Mouse (Mus musculus): ENCODE measurements at regions not wholly inside any gene's neighbourhood (a gene's known extent, or its start where the extent isn't known, plus 50 kb on each side); places are given as distances from the start of the nearest gene placed in this dataset.
"Not testable (repeated sequence)": the region's sequence is repeated elsewhere in the genome, so short reads cannot be mapped to it uniquely, and the experiment has no call there.

DNA sequence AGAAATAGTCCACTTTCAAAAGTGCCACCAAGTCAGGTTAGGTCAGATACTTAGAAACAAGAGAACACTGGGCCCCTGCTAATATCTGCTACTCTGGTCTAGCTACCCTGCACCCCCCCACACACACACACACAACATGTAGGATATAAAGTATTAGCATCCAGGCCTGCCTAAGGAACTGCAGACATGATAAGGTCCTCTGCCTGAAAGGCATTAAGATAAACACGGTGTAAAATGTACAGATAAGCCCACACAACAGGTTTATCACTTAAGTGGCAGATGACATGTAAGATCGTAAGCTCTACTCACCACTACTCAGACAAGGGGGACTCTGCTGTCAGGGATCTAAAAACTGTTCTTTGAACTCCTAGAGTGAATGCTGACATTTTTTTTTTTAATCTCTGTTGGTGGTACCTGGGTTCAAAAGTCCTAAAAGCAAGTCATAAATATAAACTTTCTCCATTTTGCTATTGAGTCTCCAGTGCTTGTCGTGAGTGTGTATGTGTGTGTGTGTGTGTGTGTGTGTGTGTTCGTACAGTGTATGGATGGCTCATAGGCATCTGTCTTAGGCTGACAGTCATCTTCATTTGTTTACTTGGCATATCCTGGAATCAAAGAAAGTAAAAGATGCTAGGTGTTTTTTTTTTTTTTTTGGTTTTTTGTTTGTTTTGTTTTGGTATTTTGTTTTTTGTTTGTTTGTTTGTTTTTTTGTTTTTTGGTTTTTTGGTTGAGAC lies 52.2 kb downstream of the Gm9817 start:
- DNase-seq: no peak

DNA sequence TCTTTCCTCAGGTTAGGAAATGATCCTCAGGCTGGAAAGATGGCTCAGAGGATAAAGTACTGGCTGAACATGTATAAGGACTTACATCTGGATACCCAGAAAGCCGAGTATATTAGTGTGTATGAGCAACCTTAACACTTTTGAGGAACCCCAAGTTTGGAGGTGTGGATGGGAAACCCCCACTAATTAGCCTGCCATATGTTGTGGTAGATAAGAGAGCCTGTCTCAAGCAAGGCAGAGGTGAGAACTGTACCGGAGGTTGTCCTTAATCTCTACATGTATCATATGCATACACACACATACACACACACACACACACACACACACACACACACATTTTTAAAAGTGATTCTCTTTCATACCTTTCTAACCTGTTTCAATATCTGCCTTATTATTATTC lies 62.1 kb downstream of the Gm9817 start:
- DNase-seq: no peak

DNA sequence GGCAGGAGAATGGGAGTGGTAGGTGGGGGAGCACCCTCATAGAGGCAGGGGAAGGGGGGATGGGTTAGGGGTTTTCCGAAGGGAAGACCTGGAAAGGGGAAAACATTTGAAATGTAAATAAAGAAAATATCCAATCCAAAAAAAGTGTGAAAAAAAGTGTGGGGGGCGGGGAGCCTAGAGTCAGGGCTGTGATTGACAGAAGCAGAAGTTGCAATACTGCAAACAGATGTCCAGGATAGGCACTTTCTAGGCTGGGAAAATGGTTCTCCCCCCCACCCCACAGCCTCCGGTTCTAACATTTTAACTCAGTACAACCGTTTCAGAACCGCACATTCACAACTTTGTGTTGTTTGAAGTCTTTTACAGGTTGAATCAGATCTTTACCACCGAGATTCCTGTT lies 66.6 kb downstream of the Gm9817 start:
- DNase-seq: no peak

DNA sequence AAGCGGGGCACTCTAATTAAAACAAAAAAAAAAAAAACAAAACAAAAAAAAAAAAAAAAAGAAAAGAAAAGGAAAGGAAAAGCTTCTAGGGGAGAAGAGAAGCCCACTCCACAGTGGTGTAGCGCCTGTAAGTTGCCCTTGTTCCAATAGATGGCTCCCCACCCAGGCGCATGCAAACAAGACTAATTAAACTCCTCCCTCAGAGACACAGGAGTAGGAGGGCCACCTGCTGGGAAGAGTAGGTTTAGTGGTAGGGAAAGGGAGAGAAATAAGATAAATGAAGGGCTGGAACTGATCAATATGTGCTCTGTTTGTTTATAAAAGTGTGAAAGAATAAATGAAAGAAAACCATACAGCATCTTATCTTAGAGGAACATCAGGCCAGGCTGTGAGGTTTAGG lies 77.7 kb downstream of the Gm9817 start:
- DNase-seq: no peak

GRCm38 (mm10) chr13:45156982-45157381 lies 78.5 kb downstream of the Gm9817 start:
- DNase-seq: no peak

GRCm38 (mm10) chr13:45160281-45160680 lies 81.8 kb downstream of the Gm9817 start:
- no peak for DNase-seq

DNA sequence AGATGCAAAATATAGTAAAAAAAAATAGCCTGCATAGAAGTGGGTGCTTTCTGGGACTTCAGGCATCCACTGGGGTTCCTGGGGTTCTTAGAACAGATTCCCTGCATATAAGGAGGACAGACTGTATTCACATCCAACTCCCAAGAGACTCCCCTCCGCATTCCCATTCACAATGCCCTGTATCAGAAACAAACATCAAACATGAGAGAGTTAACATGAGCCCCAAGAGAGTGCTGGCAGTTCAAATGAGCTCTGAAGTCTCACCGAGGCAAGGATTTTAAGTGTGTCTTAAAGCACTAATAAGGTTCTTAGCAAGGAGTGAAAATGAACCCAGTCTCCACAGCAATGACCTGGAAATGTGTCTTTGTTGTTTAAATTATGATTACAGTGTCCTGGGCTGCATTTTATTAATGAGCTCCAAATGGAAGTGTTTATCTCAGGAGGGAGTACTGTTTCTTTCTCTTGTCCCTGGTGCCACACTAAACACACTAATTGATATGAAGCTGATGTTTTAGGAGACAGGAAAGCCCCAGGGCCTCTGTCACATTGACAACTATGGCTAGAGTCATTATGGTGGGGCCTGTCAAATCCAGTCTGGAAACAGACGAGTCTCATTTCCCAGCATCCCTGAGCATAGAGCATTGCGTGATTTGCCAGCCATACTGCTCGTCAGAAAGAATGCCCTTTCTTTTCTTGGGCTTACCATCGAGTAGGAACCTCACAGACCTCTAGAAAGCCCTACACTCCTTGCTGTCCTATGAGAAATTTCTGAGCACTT lies 85.7 kb downstream of the Gm9817 start:
- DNase-seq: no peak

- peak; percentile 20 for DNase-seq
Measured at GRCm38 (mm10) chr13:45165159-45165558, 86.7 kb downstream of the Gm9817 start.

GRCm38 (mm10) chr13:45169716-45170115 lies 91.2 kb downstream of the Gm9817 start:
- no peak for DNase-seq

DNA sequence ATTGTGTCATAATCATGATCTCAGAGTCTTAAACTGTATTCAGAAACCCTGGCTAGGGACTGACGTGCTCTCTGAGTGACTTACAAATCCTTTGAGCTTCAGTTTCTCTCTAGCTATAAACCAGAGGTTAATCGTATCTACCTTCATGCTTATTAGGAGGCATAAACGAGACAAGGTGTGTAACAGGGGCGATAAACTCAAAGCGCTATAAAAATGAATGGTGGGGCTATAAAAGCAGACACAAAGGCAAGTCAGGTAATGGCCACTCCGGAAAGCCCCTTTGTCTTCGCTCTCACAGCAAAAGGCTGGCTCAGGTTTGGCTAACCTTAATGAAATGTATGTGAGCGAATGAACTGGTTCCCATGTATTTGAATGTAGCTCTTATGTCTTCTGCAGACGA lies 94.6 kb downstream of the Gm9817 start:
- DNase-seq: no peak

DNA sequence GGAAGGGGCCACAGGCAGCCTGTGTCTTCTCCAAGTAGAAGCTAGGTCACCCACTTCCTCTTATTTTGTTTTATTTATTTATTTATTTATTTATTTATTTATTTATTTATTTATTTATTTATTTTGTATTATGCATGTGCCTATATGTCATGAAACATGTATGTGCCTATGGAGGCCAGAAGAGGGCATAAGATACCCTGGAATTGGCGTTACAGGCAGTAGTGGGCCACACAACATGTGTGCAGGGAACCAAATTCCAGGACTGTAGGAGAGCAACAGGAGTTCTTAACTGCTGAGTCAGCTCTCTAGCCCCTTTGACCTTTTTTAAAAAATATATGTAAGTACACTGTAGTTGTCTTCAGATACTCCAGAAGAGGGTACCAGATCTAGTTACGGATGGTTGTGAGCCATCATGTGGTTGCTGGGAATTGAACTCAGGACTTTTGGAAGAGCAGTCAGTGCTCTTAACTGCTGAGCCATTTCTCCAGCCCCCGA lies 97.3 kb downstream of the Gm9817 start:
- not testable (repeated sequence) for DNase-seq

DNA sequence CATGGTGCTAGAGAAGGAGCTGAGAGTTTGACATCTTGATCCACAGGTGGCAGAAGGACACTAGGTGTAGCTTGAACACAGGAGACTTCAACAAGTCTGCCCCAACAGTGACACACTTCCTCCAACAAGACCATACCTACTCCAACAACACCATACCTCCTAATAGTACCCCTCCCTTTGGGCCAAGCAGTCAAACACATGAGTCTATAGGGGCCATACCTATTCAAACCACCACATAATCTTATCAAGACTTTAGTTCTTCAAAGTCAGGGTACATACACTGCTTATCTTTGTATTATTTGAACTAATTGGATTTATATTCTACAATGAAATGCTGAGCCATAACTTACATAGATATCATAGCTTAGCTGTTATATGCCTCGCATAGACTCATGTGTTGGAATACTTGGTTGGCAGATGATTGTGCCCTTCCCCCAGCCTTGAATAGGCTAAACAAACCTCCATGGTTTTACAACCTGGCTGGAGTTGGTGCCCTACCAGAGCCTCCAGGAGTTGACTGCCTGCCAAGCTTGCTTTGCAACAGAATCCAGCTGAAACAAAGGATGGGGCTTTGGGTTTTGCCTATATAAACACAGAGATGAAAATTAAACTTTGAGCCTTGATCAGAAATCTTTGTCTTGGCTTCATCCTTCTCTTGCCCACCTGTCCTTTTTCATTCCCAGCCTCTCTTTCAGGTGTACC lies 103.2 kb downstream of the Gm9817 start:
- no peak for DNase-seq

DNA sequence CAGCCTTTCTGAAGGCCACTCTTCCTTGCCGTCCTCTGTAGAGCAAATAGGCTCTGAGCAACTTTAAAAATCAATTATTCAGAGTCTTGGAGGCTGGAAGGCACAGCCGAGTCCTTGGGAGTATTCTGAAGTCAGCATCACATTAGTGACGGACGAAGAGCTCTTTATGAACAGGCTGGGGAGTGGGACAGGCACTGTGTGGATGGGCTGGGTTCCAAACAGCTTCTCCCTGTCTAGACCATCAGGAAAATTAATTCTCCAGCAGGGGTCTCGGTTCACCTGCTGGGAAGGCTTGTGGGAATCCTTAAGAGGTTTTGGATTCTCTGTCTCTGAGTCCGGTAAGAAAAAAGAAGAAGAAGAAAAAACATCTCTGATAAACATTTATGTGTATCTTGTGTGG lies 110.9 kb downstream of the Gm9817 start:
- DNase-seq: no peak

GRCm38 (mm10) chr13:45190151-45190550 lies 111.7 kb downstream of the Gm9817 start:
- no peak for DNase-seq

DNA sequence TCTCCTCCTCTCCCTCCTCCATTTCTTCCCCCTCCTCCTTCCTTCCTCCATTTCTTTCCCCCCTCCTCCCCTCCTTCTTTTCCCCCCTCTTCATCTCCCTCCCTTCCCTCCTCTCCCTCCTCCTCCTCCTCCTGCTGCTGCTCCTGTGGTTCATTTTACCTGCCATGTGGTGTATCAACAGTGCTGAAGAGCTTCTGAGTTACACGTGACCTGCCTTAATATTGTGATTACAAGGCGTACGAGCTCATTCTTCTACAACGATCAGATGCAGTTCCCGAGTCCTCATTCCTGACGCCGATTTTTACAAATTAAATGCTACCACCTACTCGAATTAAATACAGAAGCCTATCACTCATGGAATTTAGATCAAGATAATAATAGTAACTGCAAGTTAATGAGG lies 113.6 kb downstream of the Gm9817 start:
- DNase-seq: no peak

- no peak for DNase-seq
Measured at GRCm38 (mm10) chr13:45195562-45195961, 117.1 kb downstream of the Gm9817 start.

- DNase-seq: no peak
Measured at GRCm38 (mm10) chr13:45196363-45196762, 117.9 kb downstream of the Gm9817 start.

DNA sequence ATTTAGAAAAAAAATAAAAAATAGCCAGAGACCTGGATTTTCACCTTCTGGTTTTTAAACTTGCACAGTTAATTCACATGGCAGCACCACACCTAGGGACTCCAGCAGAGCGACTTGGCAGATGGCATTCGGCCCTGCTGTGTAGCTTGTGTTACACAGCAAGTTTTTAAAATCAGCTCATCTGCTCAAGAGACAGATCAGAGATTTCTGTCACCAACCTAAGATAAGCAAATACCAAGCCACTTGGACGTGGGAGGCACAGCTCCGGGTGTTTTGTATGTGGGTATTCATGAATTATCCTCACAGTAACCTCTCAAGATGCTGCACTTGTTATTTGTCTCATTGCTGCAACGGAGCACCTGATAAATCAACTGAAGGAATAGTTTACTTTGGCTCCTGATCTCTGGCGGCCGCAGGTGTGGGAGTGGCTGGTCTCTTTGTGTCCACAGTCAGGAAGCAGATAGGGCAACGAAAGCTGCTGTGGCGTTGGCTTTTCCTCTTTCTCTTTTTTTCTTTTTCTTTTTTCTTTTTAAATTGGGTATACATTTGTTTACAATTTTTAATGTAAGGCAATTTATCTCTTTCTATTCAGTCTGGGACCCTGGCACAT lies 122.1 kb downstream of the Gm9817 start:
- no peak for DNase-seq

DNA sequence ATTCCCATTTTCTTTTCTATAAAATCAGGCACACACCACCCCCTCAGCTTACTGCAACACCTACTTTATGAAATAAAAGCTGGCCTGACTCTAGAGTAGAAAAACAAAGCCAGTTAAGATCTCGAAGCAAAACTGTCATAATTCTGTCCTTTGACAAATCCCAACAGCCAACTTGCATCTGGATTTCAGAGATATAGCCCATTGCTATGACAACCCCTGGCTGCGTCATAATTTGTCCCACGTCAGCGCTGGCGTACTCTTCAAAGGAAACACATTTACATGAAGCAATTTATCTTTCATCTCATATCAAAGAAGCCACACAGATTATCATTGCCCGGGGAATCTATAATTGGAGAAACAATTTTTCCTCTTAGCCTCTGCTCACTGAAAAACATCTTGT lies 126.4 kb downstream of the Gm9817 start:
- peak; percentile 32 for DNase-seq

GRCm38 (mm10) chr13:45208540-45209197 lies 130.2 kb downstream of the Gm9817 start:
- no peak for DNase-seq

DNA sequence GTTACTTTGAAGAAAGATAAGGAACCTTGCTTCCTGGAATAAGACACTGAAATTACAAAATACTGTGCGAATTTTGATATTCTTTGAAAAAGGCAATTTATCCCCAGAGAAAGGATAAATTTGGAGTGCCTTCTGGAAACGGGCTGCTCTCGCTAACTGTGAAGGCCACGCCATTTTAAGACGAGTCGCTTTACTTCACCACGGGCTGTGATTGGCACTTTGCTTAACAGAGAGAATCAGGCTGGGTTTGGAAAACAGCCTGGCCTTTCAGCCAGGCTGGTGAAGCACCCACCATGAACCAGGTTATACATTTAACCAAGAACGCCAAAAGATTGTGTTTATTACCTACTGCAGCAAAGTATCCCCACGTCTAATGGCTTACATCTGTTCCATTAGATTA lies 132.7 kb downstream of the Gm9817 start:
- no peak for DNase-seq

- DNase-seq: no peak
Measured at GRCm38 (mm10) chr13:45213116-45213834, 134.8 kb downstream of the Gm9817 start.
